34 mouse cellular contexts compared by ENCODE assay signal in genomic region chrX:36752586-36752985, GRCm38 (mm10). TPM values are rescaled to one million over a fixed set of nuclear protein-coding genes. Genes with fewer than 3 reads are reported as not detected.
"Had no signal": no experiment of that assay in that cellular context is flagged by ENCODE, and none has a peak within 500 bp of the region (broad histone marks: within the 10 kb centered on the region; RNA-seq: fewer than 3 reads in every experiment).

No protein-coding gene starts in this region.

- DNase-seq: heart, postnatal 10 days; heart, postnatal 14 days; heart, postnatal 36 days; heart, postnatal 4 days; kidney, adult 11 months; kidney, adult 18-20 months; kidney, adult 2 months; kidney, adult 8-10 months; kidney, adult 9 months; kidney, postnatal 10 days; kidney, postnatal 14 days; kidney, postnatal 25 days; kidney, postnatal 36 days; kidney, postnatal 4 days; layer of hippocampus, adult 9-11 months; layer of hippocampus, postnatal 36 days had no signal

- H3K4me3 ChIP-seq: heart, embryonic 15.5 days; hindbrain, embryonic 10.5 days; hindbrain, embryonic 12.5 days; hindbrain, embryonic 13.5 days; hindbrain, embryonic 15.5 days; intestine, embryonic 15.5 days; kidney, embryonic 15.5 days; layer of hippocampus, adult 2 months; left cerebral cortex, adult 2 months had no signal

- H3K9ac ChIP-seq: heart, embryonic 15.5 days; hindbrain, embryonic 12.5 days; hindbrain, embryonic 13.5 days; hindbrain, embryonic 14.5 days; hindbrain, embryonic 15.5 days; intestine, embryonic 15.5 days; kidney, embryonic 15.5 days had no signal

- H3K4me2 ChIP-seq: heart, embryonic 15.5 days; hindbrain, embryonic 12.5 days; hindbrain, embryonic 13.5 days; hindbrain, embryonic 14.5 days; hindbrain, embryonic 15.5 days; intestine, embryonic 15.5 days; kidney, embryonic 15.5 days had no signal

- H3K27ac ChIP-seq: heart, embryonic 15.5 days; hindbrain, embryonic 10.5 days; hindbrain, embryonic 12.5 days; hindbrain, embryonic 13.5 days; hindbrain, embryonic 14.5 days; hindbrain, embryonic 15.5 days; hindbrain, postnatal 0 days; intestine, embryonic 15.5 days; kidney, embryonic 15.5 days; kidney, postnatal 0 days; layer of hippocampus, adult 2 months; left cerebral cortex, adult 2 months had no signal

- ATAC-seq: hindbrain, embryonic 16.5 days; hindbrain, postnatal 0 days; inflammation-experienced regulatory T-cells, adult 6 months; intestine, embryonic 15.5 days; intestine, embryonic 16.5 days; intestine, postnatal 0 days had no signal

- H3K9me3 ChIP-seq: heart, embryonic 15.5 days; hindbrain, embryonic 10.5 days; hindbrain, embryonic 12.5 days; hindbrain, embryonic 13.5 days; hindbrain, embryonic 15.5 days; intestine, embryonic 15.5 days; kidney, embryonic 15.5 days had no signal

- H3K27me3 ChIP-seq: heart, embryonic 15.5 days; hindbrain, embryonic 12.5 days; hindbrain, embryonic 13.5 days; hindbrain, embryonic 15.5 days; intestine, embryonic 15.5 days; kidney, embryonic 15.5 days had no signal

- H3K36me3 ChIP-seq: heart, embryonic 15.5 days; hindbrain, embryonic 10.5 days; hindbrain, embryonic 12.5 days; hindbrain, embryonic 13.5 days; hindbrain, embryonic 15.5 days; intestine, embryonic 15.5 days; kidney, embryonic 15.5 days had no signal

- H3K4me1 ChIP-seq: hindbrain, embryonic 10.5 days; hindbrain, embryonic 12.5 days; hindbrain, embryonic 13.5 days; hindbrain, embryonic 15.5 days; intestine, embryonic 15.5 days had no signal

RNA-seq across cellular contexts. Expression of gene Slc25a43, which starts 9.1 kb away (rescaled TPM):
- total RNA-seq: heart, postnatal 25 days; left cerebral cortex, postnatal 10 days had no signal
